Mouse (Mus musculus) right cerebral cortex, postnatal 25 days (tissue): ENCODE data around the gene Tnfaip8l1.

ENCODE experiments used
- DNase-seq: peaks from one replicate; pipeline ENCODE4 v3.0.0; 2022

The Tnfaip8l1 gene

GRCm38 (mm10) chr17:56185281-56186141 is 23.2 kb downstream of the Tnfaip8l1 start:
- DNase-seq, result peak; percentile 21

DNA sequence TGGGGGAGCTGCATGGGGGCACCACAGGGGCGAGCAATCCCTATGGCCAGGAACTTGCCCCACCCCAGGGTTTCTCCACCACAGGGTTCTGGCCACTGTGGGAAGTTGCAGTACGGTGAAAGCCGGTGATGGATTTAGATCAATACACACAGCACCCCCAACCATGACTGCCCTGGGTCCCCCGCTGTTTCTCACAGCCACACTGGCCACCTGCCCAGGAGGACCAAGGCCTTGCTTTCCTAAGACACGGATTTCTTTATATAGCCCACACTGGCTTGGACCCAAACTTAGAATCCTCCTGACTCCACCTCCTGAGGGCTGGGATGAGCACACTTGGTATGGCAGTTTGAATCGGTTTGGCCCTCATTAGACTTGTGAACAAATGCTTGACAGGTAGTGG is 29.0 kb downstream of the Tnfaip8l1 start:
- no peak for DNase-seq

GRCm38 (mm10) chr17:56194357-56194756 is 32.1 kb downstream of the Tnfaip8l1 start:
- DNase-seq, result no peak

DNA sequence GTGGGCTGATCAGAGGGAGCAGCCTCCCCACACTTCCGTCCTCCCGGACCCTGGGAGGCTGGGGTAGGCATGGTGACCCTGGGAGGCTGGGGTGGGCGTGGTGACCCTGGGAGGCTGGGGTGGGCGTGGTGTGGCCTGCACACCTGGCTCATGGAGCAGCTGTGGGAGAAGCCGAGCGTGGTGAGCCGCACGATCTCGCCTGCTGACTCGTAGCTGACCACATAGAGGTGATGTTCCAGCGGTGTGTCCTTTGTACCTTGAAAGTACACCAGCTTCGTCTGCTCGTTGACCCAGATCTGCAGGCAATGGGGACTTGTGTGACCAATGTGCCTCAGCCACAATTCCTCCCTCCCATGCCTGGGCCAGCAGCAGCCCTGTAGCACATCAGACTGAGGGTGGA is 32.5 kb downstream of the Tnfaip8l1 start:
- DNase-seq, result no peak

GRCm38 (mm10) chr17:56196860-56197259 is 34.6 kb downstream of the Tnfaip8l1 start:
- DNase-seq, result no peak

DNA sequence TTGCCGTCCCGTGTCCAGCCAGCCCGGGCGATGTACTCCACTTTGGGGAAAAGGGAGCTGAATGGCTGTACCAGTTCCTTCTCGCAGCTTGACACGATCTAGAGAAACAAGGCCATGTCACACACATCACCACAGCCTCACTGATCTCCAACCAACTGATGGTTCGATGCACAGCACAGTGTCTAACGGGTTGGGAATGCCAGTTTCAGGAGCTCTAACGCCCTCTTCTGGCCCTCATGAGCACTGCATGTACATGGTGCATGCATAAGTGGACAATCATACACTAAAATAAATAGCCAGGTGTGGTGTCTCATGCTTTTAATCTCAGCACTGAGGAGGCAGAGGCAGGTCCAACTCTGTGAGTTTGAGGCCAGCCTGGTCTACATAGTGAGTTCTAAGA is 38.3 kb downstream of the Tnfaip8l1 start:
- DNase-seq, result no peak

GRCm38 (mm10) chr17:56201642-56202041 is 39.4 kb downstream of the Tnfaip8l1 start:
- DNase-seq, result no peak

DNA sequence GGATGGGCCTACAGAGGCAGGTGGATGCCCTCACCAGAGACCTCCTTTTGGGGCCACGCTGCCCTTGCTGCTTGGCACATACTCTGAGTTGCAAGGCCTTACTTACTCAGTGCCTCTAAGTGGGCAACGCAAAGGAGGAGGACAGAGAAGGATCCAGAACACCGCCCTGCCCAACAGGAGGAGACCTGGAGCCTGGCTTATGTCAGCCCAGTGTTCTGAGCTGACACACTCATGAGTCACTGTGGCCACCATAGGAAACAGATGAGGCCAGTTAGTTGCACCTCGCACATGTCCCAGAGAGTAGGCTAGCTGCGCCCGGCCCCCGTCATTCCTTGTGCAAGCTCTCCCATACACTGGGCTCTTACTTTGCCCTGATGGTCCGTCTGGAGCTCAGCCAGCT is 40.2 kb downstream of the Tnfaip8l1 start:
- DNase-seq, result no peak

GRCm38 (mm10) chr17:56203729-56204128 is 41.5 kb downstream of the Tnfaip8l1 start:
- DNase-seq, result no peak

- DNase-seq, result no peak
Observed at GRCm38 (mm10) chr17:56206276-56206884, 44.1 kb downstream of the Tnfaip8l1 start.

- no peak for DNase-seq
Observed at GRCm38 (mm10) chr17:56206986-56207674, 44.9 kb downstream of the Tnfaip8l1 start.

DNA sequence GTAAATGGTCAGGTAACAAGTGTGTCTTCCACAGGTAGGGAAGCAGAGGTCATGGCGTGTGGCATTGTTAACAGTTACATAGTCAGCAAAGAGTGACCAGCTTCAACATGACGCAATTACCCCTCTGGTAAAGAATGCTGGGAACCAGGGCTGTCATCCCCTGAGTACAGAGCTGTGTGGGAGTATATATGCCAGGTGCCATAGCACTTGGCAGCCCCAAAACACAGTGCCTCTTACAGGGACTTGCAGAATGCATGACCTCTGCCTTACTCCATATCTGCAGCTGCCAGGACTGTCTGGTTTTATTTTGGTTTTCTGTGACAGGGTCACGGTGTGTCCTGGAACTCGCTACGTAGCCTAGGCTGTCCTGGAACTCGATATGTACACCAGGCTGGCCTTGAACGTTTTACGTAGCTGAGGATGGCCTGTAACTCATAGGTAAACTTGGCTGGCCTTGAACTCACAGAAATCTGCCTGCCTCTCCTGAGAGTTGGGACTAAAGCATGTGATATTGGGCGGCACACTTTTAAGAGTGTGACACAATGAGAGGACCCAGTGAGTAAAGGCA is 45.8 kb downstream of the Tnfaip8l1 start:
- no peak for DNase-seq

- no peak for DNase-seq
Observed at GRCm38 (mm10) chr17:56208821-56209220, 46.5 kb downstream of the Tnfaip8l1 start.

DNA sequence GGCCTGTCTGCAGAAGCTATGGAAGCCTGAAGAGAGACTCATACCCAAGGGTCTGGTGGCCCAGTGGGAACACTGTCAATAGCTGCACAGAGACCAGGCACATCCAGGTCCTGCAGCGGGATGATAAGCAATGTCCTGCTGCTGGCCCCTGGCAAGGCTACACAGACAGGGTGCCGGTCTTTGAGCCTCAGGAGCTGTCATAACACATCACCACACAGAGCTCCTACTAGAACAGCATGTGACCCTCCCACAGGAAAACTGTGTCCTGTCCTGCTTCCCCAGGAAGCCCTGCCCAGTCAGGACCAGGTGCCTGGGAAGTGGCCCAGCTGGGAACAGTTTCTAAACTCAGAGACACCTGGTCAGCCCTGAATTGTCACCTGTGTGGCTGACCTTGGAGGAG is 48.8 kb downstream of the Tnfaip8l1 start:
- no peak for DNase-seq

GRCm38 (mm10) chr17:56212676-56213075 is 50.4 kb downstream of the Tnfaip8l1 start:
- DNase-seq, result no peak

GRCm38 (mm10) chr17:56214229-56214628 is 52.0 kb downstream of the Tnfaip8l1 start:
- DNase-seq, result no peak

DNA sequence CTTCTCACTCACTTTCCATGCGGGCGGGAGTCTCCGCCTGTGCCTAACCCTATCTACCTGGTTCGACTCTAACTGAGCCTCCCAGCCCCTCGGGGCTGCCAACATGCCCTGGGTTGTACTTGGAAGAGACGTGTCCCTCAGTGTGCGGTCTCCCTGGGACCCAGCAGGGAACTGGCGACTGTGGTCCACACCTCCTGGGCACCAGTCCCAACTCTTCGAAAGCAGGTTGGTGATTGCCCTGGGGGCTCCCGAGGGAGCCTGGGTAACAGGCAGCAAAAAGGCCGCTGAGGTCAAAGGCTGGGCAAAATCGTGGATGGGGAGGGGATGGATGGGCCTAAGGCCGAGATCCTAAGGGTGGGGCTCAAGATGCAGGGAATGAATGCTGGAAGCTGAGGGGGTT is 55.4 kb downstream of the Tnfaip8l1 start:
- no peak for DNase-seq

GRCm38 (mm10) chr17:56218377-56219191 is 56.3 kb downstream of the Tnfaip8l1 start, which contains the start of gene Dpp9:
TSS of gene Dpp9 (minus strand) at chr17:56218905.
- peak; percentile 90 for DNase-seq

- no peak for DNase-seq
Observed at GRCm38 (mm10) chr17:56219251-56219650, 57.0 kb downstream of the Tnfaip8l1 start.

DNA sequence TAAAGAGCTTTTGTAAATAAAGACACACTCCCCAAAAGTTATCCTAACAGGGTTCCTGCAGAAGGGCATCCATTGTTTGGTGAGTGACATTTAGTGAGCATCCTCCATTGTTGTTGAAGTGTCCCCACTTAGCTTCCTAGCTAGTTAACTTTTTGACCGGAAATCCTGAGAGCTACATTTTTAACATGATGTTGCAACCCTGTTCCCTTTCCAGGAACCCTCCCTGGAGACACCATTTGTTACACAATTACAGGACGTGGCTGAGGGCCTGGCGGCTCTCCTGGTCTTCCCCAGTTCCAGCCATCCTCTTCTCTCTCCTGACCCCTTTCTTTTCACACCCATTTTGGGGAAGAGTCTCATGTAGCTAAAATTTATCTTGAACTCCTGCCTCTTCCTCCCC is 57.5 kb downstream of the Tnfaip8l1 start:
- no peak for DNase-seq
